Mouse (Mus musculus): ENCODE data around the gene Lrrc73.
A peak's percentile ranks its signal among the peaks of the same experiment; 100 is the strongest.

The Lrrc73 gene

GRCm38 (mm10) chr17:46296601-46297000 lies 43.3 kb downstream of the Lrrc73 start:
- DNase-seq (ENCODE audit: low read depth), result peak; percentile 35

DNA sequence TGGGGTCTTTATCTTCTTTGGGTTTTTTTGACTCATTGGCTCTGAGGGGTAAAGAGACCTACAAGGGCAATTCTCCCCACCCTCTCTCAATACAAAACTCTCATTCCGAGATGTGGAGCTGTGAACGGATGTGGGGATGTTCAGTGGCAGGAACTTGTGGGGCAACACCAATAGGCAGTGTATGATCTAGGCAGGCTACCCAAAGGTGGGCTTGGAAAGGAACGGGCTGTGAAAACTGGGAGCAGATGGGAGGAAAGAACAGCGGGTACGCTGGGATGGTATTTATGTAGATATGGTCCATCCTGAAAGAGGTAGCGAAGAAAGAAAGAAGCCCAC lies 43.7 kb downstream of the Lrrc73 start:
- peak; percentile 44 for DNase-seq (ENCODE audit: low read depth)

GRCm38 (mm10) chr17:46297364-46298219 lies 44.3 kb downstream of the Lrrc73 start, which contains the start of gene Dlk2:
Gene Dlk2 (plus strand): TSS chr17:46297421.
- DNase-seq (ENCODE audit: low read depth), result no peak

DNA sequence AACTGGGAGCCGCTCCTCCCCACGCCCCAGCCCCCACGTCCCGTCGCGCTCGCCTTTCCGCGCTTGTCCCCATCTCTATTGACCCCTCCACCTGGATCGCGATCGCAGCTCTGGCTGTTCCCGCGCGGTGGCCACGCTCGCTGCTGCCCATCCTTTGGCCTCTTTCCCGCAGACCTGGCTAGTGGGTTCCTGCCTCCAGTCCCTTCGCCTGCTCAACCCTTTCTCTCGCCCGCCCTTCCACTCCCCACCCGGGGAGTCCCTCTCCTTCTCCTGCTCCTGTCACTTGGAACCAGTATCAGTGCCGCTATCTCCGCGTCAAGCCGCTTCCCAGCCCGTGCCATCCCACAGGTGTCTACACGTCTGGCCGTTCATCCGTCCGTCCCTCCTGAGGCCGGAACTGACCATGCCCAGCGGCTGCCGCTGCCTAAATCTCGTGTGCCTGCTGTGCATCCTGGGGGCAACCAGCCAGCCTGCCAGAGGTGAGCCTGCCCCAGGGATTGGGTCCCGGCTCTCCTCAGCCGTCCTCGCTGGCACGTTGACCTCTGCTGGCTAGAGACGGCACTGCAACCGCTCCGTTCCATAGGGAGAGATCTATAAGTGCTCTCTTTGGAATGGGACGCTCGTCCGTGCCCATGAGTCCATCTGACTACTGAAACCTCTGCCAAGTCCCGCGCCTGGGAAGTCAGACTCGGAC lies 45.0 kb downstream of the Lrrc73 start:
- DNase-seq (ENCODE audit: low read depth), result peak; percentile 82

- DNase-seq (ENCODE audit: low read depth), result no peak
Observed at GRCm38 (mm10) chr17:46301892-46302291, 48.6 kb downstream of the Lrrc73 start.

- DNase-seq (ENCODE audit: low read depth), result no peak
Observed at GRCm38 (mm10) chr17:46304184-46304583, 50.9 kb downstream of the Lrrc73 start.
